Mouse (Mus musculus): Measurements from ENCODE around the gene Atf6b.

The Atf6b gene

DNA sequence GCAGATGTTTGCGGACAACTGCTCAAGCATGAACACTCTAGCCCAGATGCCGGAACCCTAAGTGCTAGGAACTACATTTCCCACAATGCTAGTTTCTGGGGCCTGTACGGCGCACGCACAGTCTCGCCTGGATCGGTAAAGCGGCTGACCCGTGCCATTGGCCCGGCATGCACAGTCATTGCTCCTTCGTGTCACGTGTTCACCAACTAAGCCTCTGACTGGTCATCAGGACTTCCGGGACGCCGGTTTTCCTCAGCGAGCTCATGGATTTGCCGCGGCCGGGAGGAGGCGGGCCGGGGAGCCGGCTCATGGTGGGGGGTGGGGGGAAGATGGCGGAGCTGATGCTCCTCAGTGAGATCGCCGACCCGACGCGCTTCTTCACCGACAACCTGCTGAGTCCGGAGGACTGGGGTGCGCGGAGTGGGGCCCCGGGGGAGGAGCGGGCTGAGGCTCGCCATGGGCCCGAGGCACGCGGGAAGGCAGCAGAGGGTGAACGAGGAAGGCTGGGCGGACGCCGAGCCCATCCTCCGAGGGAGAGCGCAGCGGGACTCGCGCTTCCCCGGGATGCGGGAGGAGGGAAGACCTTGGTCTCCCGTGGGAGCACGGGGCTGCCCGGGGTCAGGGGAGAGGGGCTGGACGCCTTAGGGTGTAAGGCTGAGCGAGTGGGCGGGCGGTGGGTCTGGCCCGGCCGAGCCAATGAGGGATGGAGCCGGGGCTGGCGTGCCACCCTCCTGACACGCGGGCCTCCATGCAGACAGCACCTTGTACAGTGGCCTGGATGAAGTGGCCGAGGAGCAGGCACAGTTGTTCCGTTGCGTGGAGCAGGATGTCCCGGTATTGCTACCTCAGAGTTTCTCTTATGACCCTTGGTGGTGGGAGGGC, at the start of gene Atf6b:
TSS of gene Atf6b (plus strand) at position 241 of the 882 bp plus-strand sequence.
- peak; percentile 98 for DNase-seq (ENCODE audit: low spot score)

DNA sequence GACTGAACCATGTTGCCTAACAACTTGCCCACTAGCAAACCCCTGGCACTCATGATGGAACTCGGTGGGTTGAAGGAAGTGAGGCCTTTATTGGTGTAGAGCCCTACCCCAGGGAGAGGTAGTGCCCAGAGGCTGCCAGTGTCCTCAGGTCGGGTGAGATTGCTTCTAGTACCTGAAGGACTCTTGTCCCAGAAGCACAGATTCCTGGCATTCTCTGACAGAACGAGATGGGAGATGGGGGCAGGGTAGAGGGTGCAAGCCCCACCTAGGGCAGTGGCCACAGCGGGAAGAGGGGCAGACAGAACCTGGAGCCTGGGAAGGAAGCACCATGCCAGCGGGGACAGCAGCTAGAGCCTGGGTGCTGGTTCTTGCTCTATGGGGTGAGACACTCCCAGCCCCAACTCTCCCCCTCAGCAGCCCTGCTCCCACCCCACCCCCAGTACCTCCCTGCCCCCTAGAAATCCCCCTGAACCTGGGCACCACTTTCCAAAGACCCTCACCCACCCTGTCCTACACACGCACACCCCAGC, 49.3 kb upstream of the Atf6b start, which contains the start of gene Ager:
TSS of gene Ager (plus strand) at position 297 of the 530 bp plus-strand sequence.
- DNase-seq (ENCODE audit: low spot score): no peak

- DNase-seq (ENCODE audit: low spot score): no peak
Measured at GRCm38 (mm10) chr17:34599891-34600290, 47.1 kb upstream of the Atf6b start.

DNA sequence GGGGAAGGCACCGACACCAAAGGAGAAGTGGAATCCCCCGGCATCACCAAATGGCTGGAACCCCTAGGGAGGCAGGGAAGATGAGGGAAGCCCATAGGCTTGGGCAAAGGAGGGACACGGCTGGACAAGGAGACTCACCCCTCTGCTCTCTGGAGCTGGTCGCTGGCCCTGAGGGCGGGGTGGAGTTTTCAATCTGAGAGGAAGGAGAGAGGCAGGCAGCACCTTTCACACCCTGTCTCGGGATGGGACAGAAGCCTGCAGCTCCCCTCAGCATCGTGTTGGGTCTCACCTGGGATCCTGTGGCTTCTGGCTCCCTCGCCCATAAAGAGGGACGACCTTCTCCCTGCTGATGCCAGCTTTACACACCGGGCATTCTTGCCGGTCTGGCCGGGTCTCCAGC, 45.1 kb upstream of the Atf6b start:
- DNase-seq (ENCODE audit: low spot score): no peak

DNA sequence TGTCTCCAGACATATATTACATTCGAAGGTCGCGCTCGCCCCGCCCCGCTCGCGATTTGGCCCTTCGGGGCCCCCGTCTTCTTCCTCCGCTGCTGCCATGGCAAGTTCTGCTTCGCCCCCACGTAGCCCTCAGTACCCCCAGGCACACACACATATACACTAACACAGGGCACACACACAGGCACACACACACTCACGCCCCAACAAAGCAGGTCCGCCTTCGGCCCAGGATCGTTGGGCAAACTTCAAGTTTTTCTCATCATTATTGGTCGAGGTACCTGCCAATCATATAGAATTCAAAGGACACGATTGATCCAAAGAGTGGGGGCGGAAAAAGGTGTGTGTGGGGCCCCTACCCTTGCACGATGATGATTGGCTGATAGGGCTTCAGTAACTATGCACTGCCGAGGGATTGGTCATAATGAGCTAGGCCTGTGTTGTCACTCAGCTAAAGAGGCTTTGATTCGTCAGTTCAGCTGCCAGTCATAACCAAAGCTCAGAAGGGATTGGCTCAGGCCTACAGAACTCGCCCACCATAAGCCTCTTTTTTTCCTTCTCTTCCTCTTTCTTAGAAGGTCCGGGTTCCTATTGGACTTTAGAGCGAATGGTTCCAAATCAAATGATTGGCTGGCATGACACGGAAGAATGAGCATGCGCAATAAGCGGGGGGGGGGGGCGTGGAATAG, 43.4 kb upstream of the Atf6b start, which contains the start of gene Rnf5:
TSS of gene Rnf5 (minus strand) at position 316 of the 686 bp plus-strand sequence.
- peak; percentile 100 for DNase-seq (ENCODE audit: low spot score)

- DNase-seq (ENCODE audit: low spot score): peak; percentile 99
Measured at GRCm38 (mm10) chr17:34604061-34604508, 42.9 kb upstream of the Atf6b start, which contains the start of gene Agpat1. Agpat1 (plus strand) TSS chr17:34604262.

DNA sequence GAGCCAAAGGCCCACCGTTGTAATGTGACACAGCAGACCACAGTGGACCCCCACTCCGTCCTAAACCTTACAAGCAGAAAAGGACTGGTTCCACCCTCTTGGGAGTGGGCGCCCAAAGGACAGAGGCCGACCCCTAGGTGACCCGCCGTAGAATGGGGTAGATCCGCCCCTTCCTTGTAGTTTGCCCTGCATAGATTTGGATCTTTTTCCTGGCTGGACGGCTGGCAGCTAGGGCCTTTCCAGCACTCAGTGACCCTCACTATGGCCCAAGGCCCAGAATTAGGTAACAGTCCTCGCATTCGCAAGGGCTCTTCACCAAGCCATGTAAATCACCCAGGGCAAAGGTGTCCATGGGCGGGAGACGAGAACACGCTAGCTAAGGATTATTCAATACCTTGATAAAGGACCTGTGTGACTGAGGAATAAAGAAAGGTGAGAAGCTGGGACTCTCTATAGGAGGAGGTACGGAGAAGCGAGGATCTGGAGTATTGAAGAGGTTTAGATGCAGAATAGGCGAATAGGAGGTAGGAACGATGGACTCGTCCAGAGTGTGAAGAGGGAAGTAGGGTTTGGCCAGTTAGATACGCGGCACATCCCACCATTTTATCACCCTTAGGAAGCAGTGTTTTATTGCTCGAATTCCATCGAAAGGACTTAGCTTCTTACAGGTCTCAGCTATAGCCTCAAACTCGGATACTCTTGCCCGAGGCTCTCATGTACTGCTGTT, 42.3 kb upstream of the Atf6b start:
- no peak for DNase-seq (ENCODE audit: low spot score)

DNA sequence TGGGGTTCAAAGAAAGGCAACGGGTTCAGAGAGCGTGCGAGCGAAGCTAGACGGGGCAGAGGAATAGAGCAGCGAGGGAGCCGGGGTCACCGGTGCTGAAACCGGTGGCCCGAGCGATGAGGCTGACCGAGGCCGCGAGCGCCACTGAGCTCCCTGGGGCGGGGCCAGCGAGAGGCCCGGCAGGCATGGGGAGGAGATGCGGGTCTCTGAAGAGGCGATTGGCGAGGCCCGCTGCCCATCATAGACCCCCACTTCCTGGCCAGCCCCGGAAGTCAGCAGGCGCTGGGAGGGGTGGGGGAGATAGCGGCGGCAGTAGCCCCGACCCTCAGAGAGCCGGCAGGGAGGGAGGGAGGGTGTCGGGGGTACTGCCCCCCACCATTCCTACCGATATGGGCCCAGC, 41.3 kb upstream of the Atf6b start:
- DNase-seq (ENCODE audit: low spot score): peak; percentile 98

- DNase-seq (ENCODE audit: low spot score): no peak
Measured at GRCm38 (mm10) chr17:34606186-34607039, 40.5 kb upstream of the Atf6b start.

GRCm38 (mm10) chr17:34607997-34608396, 38.9 kb upstream of the Atf6b start:
- no peak for DNase-seq (ENCODE audit: low spot score)

- no peak for DNase-seq (ENCODE audit: low spot score)
Measured at GRCm38 (mm10) chr17:34611050-34611449, 35.9 kb upstream of the Atf6b start.

- DNase-seq (ENCODE audit: low spot score): no peak
Measured at GRCm38 (mm10) chr17:34613054-34613645, 33.8 kb upstream of the Atf6b start.

- no peak for DNase-seq (ENCODE audit: low spot score)
Measured at GRCm38 (mm10) chr17:34613830-34614229, 33.1 kb upstream of the Atf6b start.

GRCm38 (mm10) chr17:34615871-34616270, 31.1 kb upstream of the Atf6b start, which contains the start of gene Egfl8:
Egfl8 (minus strand) TSS chr17:34615971.
- no peak for DNase-seq (ENCODE audit: low spot score)

DNA sequence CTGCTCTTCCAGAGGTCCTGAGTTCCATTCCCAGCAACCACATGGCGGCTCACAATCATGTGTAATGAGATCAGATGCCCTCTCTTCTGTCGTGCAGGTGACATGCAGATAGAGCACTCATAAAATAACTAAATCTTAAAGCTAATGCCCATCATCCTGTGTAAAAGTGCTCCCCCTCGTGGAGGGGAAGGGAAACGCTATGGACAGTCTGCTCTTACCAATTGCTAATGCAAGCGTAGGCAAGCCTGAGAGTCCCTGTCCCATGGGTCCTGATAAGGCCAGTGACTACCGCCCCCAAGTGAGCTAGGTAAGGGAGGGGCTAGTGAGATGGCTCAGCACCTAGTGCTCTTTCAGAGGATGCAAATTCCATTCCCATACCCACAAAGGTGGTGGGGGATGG, 27.9 kb upstream of the Atf6b start:
- peak; percentile 77 for DNase-seq (ENCODE audit: low spot score)

DNA sequence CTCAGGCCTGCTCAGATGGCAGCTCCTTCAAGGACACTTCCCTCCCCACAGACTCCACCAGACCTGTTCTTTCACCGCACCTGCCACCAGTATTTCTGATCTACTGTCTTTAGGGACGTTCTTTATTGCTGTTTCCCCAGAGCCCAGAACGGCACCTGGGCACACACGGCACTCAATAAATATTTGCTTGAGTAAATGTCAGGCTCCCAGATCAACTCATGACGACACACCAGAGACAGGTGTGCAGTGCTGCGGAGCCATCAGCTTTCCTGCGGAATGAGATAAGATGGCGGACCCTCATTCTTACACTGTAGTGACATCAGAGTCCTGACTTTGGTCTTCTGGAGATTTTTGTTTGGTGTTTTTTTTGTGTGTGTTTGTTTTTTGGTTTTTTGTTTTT, 25.9 kb upstream of the Atf6b start:
- DNase-seq (ENCODE audit: low spot score): no peak

DNA sequence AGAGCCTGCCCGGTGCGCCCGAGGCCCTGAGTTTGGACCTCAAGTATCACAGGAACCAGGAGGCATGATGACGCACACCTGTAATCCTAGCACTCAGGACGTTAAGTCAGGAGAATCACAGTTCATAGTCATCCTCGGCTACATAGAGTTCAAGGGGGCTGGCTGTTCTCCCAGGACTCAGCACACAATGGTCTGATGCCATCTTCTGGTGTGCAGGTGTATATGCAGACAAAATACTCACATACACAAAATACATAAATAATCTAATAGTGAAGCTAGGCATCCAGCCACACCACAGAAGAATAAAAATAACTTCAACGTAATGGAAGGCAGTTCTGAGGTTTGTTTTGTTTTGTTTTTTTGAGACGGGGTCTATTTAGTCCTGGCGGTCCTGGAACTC, 23.8 kb upstream of the Atf6b start:
- DNase-seq (ENCODE audit: low spot score): no peak

- no peak for DNase-seq (ENCODE audit: low spot score)
Measured at GRCm38 (mm10) chr17:34624981-34625380, 22.0 kb upstream of the Atf6b start.

DNA sequence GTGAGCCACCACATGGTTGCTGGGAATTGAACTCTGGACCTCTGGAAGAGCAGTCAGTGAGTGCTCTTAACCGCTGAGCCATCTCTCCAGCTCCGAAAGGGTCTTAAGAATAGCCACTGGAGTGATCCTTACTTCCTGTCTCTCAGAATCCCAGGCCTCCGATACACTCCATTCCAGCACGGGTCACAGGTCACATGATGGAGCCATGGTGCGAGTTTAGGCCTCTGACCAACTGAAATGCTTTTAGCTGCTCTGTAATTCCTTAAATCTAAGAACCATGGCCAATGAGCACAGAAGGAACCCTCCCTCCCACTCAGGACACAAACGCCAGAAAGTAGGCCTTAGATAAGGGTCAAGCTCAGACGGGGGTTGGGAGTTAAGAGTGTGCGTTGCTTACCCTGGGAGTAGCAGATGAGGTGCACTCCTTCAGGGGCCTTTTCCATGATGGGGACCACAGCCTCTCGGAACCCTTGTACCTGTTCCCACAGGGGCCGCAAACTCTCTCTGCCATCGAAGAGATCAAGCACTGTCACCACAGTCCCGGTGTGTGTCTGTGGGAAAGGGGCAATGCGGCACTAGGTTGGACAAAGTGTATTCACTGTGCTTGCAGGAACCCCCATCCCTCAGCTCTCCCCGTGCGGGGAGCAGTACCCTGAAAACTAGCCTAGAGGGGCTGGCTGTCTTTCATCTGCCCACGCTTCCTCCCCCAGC, 20.7 kb upstream of the Atf6b start:
- no peak for DNase-seq (ENCODE audit: low spot score)

DNA sequence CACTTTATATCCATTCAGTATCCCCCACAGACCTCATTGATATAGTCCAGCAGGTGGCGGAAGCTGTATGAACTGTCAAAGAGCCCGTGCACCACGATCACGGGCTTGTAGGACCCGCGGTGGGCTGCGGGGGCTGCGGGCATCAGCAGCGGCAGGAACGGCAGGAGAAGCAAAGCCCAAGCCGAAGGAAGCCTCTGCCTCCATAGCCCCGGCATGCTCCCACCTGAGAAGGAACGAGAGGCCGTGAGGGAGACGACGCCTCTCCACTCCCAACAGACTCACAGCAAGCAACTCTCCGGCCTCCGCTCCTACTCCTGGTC, 20.2 kb upstream of the Atf6b start:
- DNase-seq (ENCODE audit: low spot score): no peak

Data from layer of hippocampus, adult 11-12 months (tissue).